Mouse (Mus musculus) ES-Bruce4 (cell line): ENCODE measurements around the gene Nisch.

Source experiments
- CTCF ChIP-seq: IDR thresholded peaks from one replicate; pipeline ENCODE4 v1.8.1; 2011; ENCODE audit warnings: low read depth, low read length
- EP300 ChIP-seq: IDR thresholded peaks from 2 replicates; pipeline ENCODE4 v1.6.1; 2011; ENCODE audit warnings: low read depth, low read length; ENCODE audit not compliant: insufficient read depth
- POLR2A ChIP-seq: IDR thresholded peaks from one replicate; pipeline ENCODE4 v1.8.1; 2011; ENCODE audit warnings: low read length; ENCODE audit not compliant: insufficient read depth

DNA sequence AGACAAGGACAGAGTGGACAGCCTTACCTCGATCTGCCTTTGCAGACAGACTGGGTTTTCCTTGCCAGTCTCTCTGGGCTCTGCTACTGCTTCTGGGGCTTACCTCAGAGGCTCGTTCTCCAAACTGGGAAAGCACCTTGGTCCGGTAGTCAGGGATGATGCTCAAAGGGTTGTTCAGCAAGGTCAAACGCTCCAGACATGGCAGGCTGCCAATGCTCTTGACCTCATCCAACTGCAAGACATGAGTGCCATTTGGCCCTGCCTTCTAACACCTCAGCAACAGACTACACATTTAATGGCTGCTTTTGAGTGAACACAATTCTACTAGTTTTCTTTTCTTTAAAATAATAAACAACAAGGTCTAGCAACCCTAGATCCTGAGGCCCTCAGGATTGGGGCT, 30.1 kb downstream of the Nisch start:
- no peak for TF ChIP-seq EP300
- TF ChIP-seq POLR2A, result no peak
- TF ChIP-seq CTCF, result no peak
